Mouse (Mus musculus): ENCODE data around the gene Mtif3.

GRCm38 (mm10) chr5:146955651-146956050 lies 7.9 kb downstream of the Mtif3 start:
- TF ChIP-seq POLR2A (IDR thresholded peaks at IDR 0.05; ENCODE audit: borderline replicate concordance, extremely low read depth, insufficient read depth, insufficient read length, poor library complexity, severe bottlenecking) (no peak), CTCF (IDR thresholded peaks at IDR 0.05; ENCODE audit: borderline replicate concordance, extremely low read depth, insufficient read depth, insufficient read length) (no peak)

Data from brain, embryonic 14.5 days (tissue).